Mouse (Mus musculus) lung, adult 2 months (tissue): ENCODE data around the gene Wwc2.

ENCODE experiments used
- CTCF ChIP-seq: fragments of 200-500 bp; IDR thresholded peaks from 2 replicates; pipeline ENCODE4 v1.5.1; 2011; ENCODE audit warnings: mild to moderate bottlenecking, low read length, control low read depth; ENCODE audit not compliant: insufficient read depth
- POLR2A ChIP-seq: fragments of 200-500 bp; IDR thresholded peaks from 2 replicates; pipeline ENCODE4 v1.6.1; 2011; ENCODE audit warnings: low read depth, mild to moderate bottlenecking, control low read depth, low read length, borderline replicate concordance; ENCODE audit errors: extremely low read depth

DNA sequence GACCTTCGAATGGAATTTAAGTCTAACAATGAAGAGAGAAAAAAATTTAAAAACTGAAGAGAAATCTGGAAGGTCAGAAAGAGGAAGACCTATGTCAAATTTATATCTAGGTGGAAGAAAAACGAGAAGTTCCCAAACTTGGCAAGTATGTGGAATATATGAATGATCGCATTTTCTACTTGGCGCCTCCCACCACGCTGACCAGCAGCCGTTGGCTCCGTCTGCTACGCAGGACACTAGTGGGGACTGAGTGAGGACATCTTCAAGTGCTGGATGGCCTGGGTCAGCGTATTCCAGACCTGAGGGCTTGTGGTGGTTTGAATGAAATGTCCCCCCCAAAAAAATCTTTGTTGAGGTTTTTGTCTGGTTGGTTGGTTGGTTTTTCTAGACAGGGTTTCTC lies 84.6 kb downstream of the Wwc2 start:
- TF ChIP-seq CTCF (no peak), POLR2A (no peak)
